Mouse (Mus musculus): ENCODE data around the gene Phf7.

DNA sequence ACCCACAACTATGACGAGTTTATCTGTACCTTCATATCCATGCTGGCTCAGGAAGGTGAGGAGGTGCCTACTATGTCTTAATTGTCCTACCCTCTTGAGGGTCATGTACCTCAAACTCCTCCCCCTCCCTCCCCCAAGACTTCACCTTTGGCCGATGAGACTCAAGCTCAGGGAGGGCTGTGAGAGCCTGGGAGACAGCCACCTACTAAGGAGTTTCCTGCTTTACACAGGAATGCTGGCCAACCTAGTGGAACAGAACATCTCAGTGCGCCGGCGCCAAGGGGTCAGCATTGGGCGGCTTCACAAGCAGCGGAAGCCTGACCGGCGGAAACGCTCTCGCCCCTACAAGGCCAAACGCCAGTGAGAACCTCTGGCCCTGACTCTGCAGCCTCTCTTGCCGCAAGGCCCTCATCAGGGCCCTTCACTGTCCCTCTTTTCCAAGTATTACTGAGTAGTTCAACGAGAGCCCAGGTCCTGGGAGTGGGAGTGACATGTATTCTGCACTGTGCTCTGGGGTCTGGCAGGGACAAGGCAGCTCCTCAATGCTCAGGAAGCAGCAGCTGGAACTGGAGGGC, 7.4 kb upstream of the Phf7 start:
- TF ChIP-seq CTCF (IDR thresholded peaks at IDR 0.05; ENCODE audit: control insufficient read depth, insufficient read depth, insufficient read length) (no peak), MAX (IDR thresholded peaks at IDR 0.05) (no peak), CEBPB (IDR thresholded peaks at IDR 0.05; ENCODE audit: low read depth) (no peak), FOSL1 (IDR thresholded peaks at IDR 0.05; ENCODE audit: insufficient read depth, low read length, poor library complexity, severe bottlenecking) (no peak), MYOG (IDR thresholded peaks at IDR 0.05; ENCODE audit: control insufficient read depth, extremely low read depth, insufficient read length) (no peak)
